Mouse (Mus musculus): ENCODE data around the gene 1700013G24Rik.
"Not testable (repeated sequence)": the region's sequence is repeated elsewhere in the genome, so short reads cannot be mapped to it uniquely, and the experiment has no call there.

1700013G24Rik gene

DNA sequence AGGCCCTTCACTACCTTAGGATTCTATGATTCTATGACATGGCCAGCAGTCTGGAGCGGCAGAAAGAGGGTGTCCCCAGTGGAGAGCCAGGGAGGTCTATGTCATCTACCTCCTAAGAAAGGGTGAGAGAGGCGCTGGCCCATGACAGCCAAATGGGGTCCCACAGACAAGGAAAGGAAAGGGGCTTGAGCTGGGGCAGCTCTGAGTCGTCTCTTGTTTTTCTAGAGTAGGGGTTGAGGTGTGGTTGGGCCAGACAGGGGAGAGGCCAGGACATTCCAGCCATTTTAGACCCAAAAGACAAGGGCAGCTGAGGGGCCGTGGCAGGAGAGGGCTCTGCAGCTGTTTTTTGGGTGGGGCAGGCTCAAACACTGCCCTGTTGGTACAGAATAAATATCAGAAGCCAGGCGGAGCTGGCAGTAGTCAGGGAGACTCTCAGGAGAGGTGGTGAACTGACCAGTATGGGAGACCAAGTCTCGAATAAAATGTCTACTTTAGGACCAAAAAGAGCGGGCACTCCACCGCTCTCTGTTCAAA is at the start of gene 1700013G24Rik:
TSS of gene 1700013G24Rik (plus strand) at position 51 of the 534 bp plus-strand sequence.
- DNase-seq = no peak

DNA sequence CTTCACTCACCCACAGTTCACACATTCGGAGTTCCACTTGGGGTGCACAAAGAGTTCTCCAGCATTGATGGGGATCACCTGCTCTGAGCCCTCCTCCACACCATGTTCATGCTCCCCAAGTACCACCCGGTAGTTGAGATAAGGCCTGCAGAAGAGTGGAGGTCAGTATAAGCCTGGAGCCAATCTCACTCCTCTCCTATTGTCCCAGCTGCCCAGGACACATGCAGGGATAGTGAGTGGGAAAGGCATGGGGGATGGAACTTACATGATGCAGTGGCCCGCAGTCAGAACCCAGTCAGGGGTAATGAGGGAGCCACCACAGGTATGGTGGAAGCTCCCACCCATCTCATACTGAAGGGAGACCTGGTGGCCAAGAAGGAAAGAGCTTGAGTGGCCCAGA is 47.5 kb upstream of the 1700013G24Rik start:
- no peak for DNase-seq

DNA sequence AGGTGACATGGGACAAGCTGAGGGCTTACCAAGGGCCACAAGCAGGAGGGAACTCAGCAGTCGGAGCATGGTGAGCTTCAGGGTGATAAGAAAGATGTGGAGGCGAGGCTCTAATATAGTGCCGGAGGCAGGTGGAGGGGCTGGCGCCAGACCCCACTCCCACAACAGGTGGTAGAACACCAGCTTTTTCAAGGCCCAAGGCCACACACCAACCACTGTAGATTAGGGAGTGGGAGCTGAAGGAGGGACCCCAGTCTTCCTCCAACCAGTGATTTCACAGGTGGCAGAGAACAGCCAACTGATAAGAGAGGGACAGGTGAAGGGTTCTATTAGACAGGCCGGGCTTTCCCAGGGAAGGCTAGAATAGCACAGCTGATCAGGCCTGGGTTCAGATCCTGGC is 43.4 kb upstream of the 1700013G24Rik start, which contains the start of gene Cela3a:
TSS of gene Cela3a (minus strand) at position 101 of the 400 bp plus-strand sequence.
- no peak for DNase-seq

GRCm38 (mm10) chr4:137412185-137412709 is 40.8 kb upstream of the 1700013G24Rik start:
- DNase-seq = not testable (repeated sequence)

DNA sequence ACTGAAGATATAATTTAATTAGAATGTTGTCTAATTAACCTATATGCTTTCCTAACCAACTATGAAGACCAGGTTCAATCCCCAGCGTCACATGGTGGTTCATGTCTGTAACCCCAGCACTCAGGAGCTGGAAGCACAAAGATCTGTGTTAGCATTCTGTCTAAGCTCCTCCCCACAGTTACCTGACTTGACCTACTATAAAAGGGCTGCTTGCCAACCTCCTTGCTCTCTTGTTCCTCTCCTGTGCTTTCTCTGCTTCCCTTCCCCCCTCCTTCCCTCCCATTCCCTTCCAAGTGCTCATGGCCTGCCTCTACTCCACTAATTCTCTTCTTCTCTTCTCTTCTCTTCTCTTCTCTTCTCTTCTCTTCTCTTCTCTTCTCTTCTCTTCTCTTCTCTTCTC is 38.1 kb upstream of the 1700013G24Rik start:
- DNase-seq = no peak

DNA sequence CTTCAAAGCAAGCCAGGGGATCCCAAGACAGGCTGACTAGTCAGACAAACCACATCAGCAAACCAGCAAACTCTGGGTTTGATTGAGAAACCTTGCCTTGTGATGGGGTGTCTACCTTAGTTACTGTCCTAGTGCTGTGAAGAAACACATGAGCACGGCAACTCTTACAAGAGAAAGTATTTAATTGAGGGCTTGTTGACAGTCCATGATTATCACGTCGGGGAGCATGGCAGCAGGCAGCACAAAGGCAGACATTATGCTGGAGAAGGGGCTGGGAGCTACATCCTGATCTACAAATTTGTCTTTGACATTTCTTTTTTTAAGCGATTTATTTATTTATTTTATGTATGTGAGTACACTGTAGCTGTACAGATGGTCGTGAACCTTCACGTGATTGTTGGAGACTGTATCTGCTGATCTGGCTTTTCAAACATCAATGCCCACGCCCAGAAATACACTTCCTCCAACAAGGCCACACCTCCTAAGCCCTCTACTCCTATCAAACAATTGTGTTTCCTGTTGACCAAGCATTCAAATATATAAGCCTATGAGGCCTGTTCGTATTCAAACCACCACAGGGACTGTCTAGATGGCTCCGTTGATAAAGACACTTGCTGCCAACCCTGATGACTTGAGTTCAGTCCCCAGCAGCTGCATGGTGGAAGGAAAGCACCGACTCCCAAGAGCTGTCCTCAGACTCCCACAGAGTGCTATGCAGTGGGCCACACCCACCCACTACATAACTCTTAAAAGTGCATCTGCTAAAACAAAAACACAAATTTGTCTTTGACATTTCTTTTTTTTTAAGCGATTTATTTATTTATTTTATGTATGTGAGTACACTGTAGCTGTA is 35.1 kb upstream of the 1700013G24Rik start:
- DNase-seq = no peak

DNA sequence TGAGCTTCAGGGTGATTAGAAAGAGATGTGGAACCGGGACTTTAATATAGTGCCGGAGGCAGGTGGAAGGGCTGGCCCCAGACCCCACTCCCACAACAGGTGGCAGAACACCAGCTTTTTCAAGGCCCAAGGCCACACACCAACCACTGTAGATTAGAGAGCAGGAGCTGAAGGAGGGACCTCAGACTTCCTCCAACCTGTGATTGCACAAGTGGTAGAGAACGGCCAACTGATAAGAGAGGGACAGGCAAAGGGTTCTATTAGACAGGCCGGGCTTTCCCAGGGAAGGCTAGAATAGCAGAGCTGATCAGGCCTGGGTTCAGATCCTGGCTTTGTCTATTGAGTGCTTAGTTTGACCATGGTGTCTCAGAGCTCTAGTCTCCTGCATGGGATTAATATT is 22.6 kb upstream of the 1700013G24Rik start, which contains the start of gene Cela3b:
TSS of gene Cela3b (minus strand) at position 39 of the 400 bp plus-strand sequence.
- no peak for DNase-seq

GRCm38 (mm10) chr4:137432700-137433550 is 20.2 kb upstream of the 1700013G24Rik start:
- not testable (repeated sequence) for DNase-seq

- DNase-seq = no peak
These were observed 16.0 kb upstream of the 1700013G24Rik start for GRCm38 (mm10) chr4:137436979-137437669.

GRCm38 (mm10) chr4:137438842-137439241 is 14.2 kb upstream of the 1700013G24Rik start:
- no peak for DNase-seq

- no peak for DNase-seq
These were observed 11.8 kb upstream of the 1700013G24Rik start for GRCm38 (mm10) chr4:137441332-137441731.

DNA sequence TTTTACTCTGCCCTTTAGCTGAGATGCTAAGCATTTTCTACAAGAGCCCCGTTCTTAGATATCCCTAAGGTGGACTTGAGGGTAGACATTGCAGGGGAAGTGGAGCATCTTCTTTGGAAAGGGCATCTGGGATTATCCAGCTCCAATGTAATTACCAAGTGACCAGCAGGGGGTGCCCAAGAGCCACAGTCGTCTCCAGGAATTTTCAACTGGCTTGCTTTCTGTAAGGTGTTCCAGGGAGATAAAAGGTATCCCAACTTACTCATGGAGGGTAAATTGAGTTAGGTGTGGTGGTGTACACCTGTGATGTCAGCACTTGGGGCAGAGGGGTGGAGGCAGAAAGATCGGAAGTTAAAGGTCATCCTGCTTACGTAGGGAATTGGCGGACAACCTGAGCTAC is 9.5 kb upstream of the 1700013G24Rik start:
- DNase-seq = peak; percentile 59

GRCm38 (mm10) chr4:137445881-137446280 is 7.2 kb upstream of the 1700013G24Rik start:
- no peak for DNase-seq

- DNase-seq = no peak
These were observed 5.5 kb upstream of the 1700013G24Rik start for GRCm38 (mm10) chr4:137447363-137448196.

DNA sequence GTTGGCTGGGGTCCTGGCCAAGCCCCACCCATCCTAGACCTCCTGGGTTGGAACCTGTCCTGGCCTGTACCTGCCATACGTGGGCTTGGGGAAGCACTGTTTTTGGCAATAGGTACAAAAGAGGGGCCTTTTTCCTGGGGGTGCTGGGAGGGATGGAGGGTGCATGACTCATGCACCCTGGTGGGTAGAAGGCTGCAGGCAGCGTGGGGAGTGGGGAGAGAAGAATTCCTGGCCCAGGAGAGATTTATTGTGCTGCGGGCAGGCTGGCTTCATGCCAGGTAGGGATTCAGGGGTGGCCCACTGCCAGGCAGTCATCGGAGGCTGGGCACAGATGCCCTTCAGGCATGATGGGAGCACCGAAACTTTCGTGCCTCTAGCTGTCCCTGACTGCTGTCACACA is 4.9 kb upstream of the 1700013G24Rik start:
- no peak for DNase-seq

DNA sequence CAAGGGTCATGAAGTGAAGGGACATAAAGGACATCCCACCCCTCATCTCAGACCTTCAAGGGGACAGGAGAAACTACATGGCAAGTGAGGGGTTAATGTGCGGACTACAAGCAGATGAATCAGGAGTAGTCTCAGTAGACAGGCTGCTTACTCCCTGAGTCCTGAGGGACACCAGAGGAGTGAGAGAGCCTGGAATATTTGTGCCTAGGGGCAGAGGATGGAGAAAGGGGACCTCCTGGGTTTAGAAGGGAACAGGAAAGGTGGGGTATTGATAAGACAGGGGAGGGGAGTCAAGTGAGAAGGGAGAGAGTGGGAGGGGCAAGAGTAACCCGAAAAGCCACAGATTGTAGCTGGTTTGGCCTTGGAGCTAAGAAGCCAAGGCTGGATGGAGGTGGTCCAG is 4.4 kb upstream of the 1700013G24Rik start:
- no peak for DNase-seq

DNA sequence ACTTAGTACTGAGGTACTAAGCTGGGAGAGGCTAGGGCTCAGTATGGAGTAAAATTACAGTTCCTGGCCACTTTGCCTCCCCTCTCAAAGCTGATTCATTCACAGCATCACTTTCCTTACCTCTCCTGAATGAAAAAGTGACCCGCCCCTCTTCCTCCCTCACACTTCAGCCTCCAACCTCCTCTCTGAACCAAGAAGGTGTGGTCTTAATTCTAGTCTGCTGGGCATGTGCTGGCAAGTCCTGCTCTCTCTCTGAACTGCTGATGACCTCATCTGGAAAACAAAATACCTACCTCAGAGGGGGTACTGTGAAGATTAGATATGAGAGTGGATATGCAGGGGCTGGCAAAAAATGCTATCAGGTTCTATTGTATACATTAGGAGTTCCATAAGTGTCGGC is 4.0 kb upstream of the 1700013G24Rik start:
- DNase-seq = no peak

- DNase-seq = no peak
These were observed 3.4 kb upstream of the 1700013G24Rik start for GRCm38 (mm10) chr4:137449715-137450114.

- DNase-seq = no peak
These were observed 894 bp upstream of the 1700013G24Rik start for GRCm38 (mm10) chr4:137452190-137452589.

DNA sequence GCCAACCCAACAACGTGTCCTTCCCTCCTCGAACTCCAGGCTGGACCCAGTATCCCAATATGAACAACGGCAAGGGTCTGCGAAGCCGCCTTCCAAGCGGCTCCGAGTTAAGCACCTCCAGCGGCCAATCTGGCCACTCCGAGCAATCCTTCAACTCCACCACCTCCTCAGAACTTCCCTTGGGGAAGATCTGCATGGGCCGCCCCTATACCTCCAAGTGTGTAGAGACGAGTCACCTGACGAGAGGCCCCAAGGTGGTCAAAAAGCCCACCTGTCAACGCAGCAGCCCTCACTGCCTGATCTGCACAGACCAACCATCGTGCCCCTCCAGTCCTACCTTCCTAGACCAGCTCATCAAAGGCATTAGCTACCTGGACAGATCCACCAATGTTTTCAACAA is 1.5 kb downstream of the 1700013G24Rik start:
- DNase-seq = no peak

- DNase-seq = no peak
These were observed 3.5 kb downstream of the 1700013G24Rik start for GRCm38 (mm10) chr4:137456581-137456980.
